In genomic region chr15:93634536-93634935, GRCm38 (mm10) we compare ENCODE assay signal across 20 mouse cellular contexts. TPM values are rescaled to one million over a fixed set of nuclear protein-coding genes. Genes with fewer than 3 reads are reported as not detected.
DNase-seq lines count a peak whose midpoint lies in the region; ATAC-seq and TF ChIP-seq lines count a peak whose summit lies in the region.
"Had no signal": no experiment of that assay in that cellular context is flagged by ENCODE, and none has a peak within 500 bp of the region (broad histone marks: within the 10 kb centered on the region; RNA-seq: fewer than 3 reads in every experiment).

No protein-coding gene starts in this region.

- CTCF ChIA-PET in Patski (lab: Charles Lee), result interaction anchor here (0.7 kb wide), 1 partner anchor 33 kb away, joined by 4 read pairs; no protein-coding TSS in a partner anchor

- H3K4me3 ChIP-seq in limb, embryonic 10.5 days, result no peak overlapping the region
- H3K4me3 ChIP-seq: embryonic facial prominence, embryonic 15.5 days; forebrain, embryonic 12.5 days; heart, adult 2 months; heart, embryonic 13.5 days; hindbrain, embryonic 12.5 days had no signal

- intact Hi-C loops in heart, postnatal 36 days (cut with DNase I), result no loop called here

- POLR2A ChIA-PET in Patski (lab: Charles Lee), result no interaction called here

- no peaks in the 10 kb centered on the region for H3K9me3 ChIP-seq in limb, embryonic 10.5 days (replicated peaks)
- H3K9me3 ChIP-seq: embryonic facial prominence, embryonic 15.5 days; hindbrain, embryonic 12.5 days had no signal

- TF ChIP-seq CTCF in Patski (IDR thresholded peaks at IDR 0.05), result no peak

- peaks cover 44% of the 10 kb centered on the region for H3K4me1 ChIP-seq in limb, embryonic 10.5 days
- H3K4me1 ChIP-seq: forebrain, embryonic 12.5 days; hindbrain, embryonic 12.5 days had no signal

- H3K27me3 ChIP-seq in Patski, result no peaks in the 10 kb centered on the region
- no peaks in the 10 kb centered on the region for H3K27me3 ChIP-seq in limb, embryonic 10.5 days (ENCODE audit: low read depth, poor library complexity, severe bottlenecking)
- H3K27me3 ChIP-seq: embryonic facial prominence, embryonic 15.5 days; forebrain, embryonic 12.5 days; heart, embryonic 13.5 days; hindbrain, embryonic 12.5 days had no signal

- 76% methylated on average over 5 of the region's 5 CpGs for WGBS in limb, embryonic 10.5 days

- DNase-seq in heart, adult 11 months, result peak; percentile 49
- no peak for DNase-seq in heart, postnatal 36 days
- DNase-seq in 3134 (ENCODE audit: extremely low read depth, insufficient read length, low spot score) (peak; percentile 20), Patski (ENCODE audit: low read depth, low spot score) (peak; percentile 39)
- DNase-seq in limb, embryonic 10.5 days (ENCODE audit: low spot score), result peak; percentile 7
- no peak for DNase-seq in thymus, postnatal 36 days
- no peak for DNase-seq in ovary, adult 18-20 months (ENCODE audit: low spot score)
- DNase-seq: adrenal gland, postnatal 25 days; cerebellum, adult 2 months; cerebellum, postnatal 10 days; embryo, embryonic 11 days; gastrocnemius, postnatal 10 days; heart, adult 2 months; heart, postnatal 4 days had no signal

- H3K36me3 ChIP-seq in limb, embryonic 10.5 days, result no peaks in the 10 kb centered on the region
- H3K36me3 ChIP-seq: embryonic facial prominence, embryonic 15.5 days; forebrain, embryonic 12.5 days; heart, embryonic 13.5 days; hindbrain, embryonic 12.5 days had no signal

- peak; percentile 70 for ATAC-seq in Patski
- ATAC-seq: forebrain, embryonic 16.5 days; hindbrain, postnatal 0 days had no signal

- in situ Hi-C loops in Patski (cut with MboI; ENCODE audit: low pct_unique_long_range_greater_than_20kb), result no loop called here

- no peak overlapping the region for H3K27ac ChIP-seq in limb, embryonic 10.5 days
- H3K27ac ChIP-seq: embryonic facial prominence, embryonic 15.5 days; forebrain, embryonic 12.5 days; heart, adult 2 months; heart, embryonic 13.5 days; hindbrain, embryonic 12.5 days; hindbrain, postnatal 0 days had no signal

RNA-seq across cellular contexts. Expression of gene Prickle1, which starts 38.8 kb away (rescaled TPM):
- 10 to 100 TPM; 17.2 to 18.7 TPM for total RNA-seq in heart, postnatal 36 days (2021)
- polyA plus RNA-seq in Patski (2021), result 15.7 TPM
- 20.4 and 25.7 TPM in 2 replicates for polyA plus RNA-seq in limb, embryonic 10.5 days (2016; fragmentation: Nextera tagmentation; extraction: Ambion mirVana)

Comparison
In these comparisons a context has a peak if more than half of its experiments do, and no peak if none do; other contexts are left out.
1. DNase-seq: peak in heart, adult 11 months (single experiment), 3134 (single experiment), Patski (single experiment) and limb, embryonic 10.5 days (single experiment); none in heart, postnatal 36 days (0 of 2), thymus, postnatal 36 days (0 of 2) and ovary, adult 18-20 months (single experiment).